ENCODE assay signal across 9 mouse cellular contexts in genomic region chr4:41654217-41654616, GRCm38 (mm10). TPM values are rescaled to one million over a fixed set of nuclear protein-coding genes. Genes with fewer than 3 reads are reported as not detected.
A peak's percentile ranks its signal among the peaks of the same experiment; 100 is the strongest.
DNase-seq lines count a peak whose midpoint lies in the region; ATAC-seq and TF ChIP-seq lines count a peak whose summit lies in the region.
"Had no signal": no experiment of that assay in that cellular context is flagged by ENCODE, and none has a peak within 500 bp of the region (broad histone marks: within the 10 kb centered on the region; RNA-seq: fewer than 3 reads in every experiment).

No protein-coding gene starts in this region.

- peaks cover 21% of the 10 kb centered on the region for H3K4me1 ChIP-seq in liver, embryonic 12.5 days
- peaks cover 26% of the 10 kb centered on the region for H3K4me1 ChIP-seq in forebrain, embryonic 12.5 days
- H3K4me1 ChIP-seq in liver, embryonic 14.5 days (replicated peaks; ENCODE audit: control insufficient read depth in 2 of 2, insufficient read depth in 2 of 2, low read length in 1 of 2) = peaks cover 0 to 3% of the 10 kb centered on the region in 2 experiments; a peak in 1 of 4 replicates
- H3K4me1 ChIP-seq in neural tube, embryonic 14.5 days (ENCODE audit: control insufficient read depth, insufficient read depth, low read length) = peaks cover 9% of the 10 kb centered on the region; the same call in 1 of the 2 replicates

- TF ChIP-seq POLR2A in brain, embryonic 14.5 days (IDR thresholded peaks at IDR 0.05; ENCODE audit: borderline replicate concordance, extremely low read depth, insufficient read depth, insufficient read length, poor library complexity, severe bottlenecking) = no peak

- H3K27ac ChIP-seq in liver, embryonic 12.5 days = no peak overlapping the region
- H3K27ac ChIP-seq in forebrain, embryonic 12.5 days = peak overlapping the region; percentile 44
- no peak overlapping the region for H3K27ac ChIP-seq in liver, embryonic 14.5 days
- H3K27ac ChIP-seq in neural tube, embryonic 14.5 days (ENCODE audit: low read depth, low read length) = no peak overlapping the region
- H3K27ac ChIP-seq: hindbrain, embryonic 15.5 days had no signal

- H3K27me3 ChIP-seq in liver, embryonic 12.5 days (replicated peaks) = peaks cover 39% of the 10 kb centered on the region
- peaks cover 9% of the 10 kb centered on the region; the same call in 1 of the 2 replicates for H3K27me3 ChIP-seq in forebrain, embryonic 12.5 days
- no peaks in the 10 kb centered on the region for H3K27me3 ChIP-seq in liver, embryonic 14.5 days (ENCODE audit: control insufficient read depth, insufficient read depth, low read length)
- no peaks in the 10 kb centered on the region for H3K27me3 ChIP-seq in neural tube, embryonic 14.5 days (ENCODE audit: control insufficient read depth, insufficient read depth, low read length)
- H3K27me3 ChIP-seq: hindbrain, embryonic 15.5 days had no signal

- no peaks in the 10 kb centered on the region for H3K9me3 ChIP-seq in liver, embryonic 12.5 days (replicated peaks)
- H3K9me3 ChIP-seq in forebrain, embryonic 12.5 days = no peaks in the 10 kb centered on the region
- H3K9me3 ChIP-seq in liver, embryonic 14.5 days (ENCODE audit: control insufficient read depth, low read length) = no peaks in the 10 kb centered on the region
- H3K9me3 ChIP-seq in neural tube, embryonic 14.5 days (ENCODE audit: control insufficient read depth, low read length) = no peaks in the 10 kb centered on the region
- H3K9me3 ChIP-seq: hindbrain, embryonic 15.5 days had no signal

- WGBS in liver, embryonic 12.5 days (ENCODE audit: insufficient replicate concordance) = 19% methylated on average over 7 of the region's 7 CpGs
- 12% methylated on average over 7 of the region's 7 CpGs for WGBS in forebrain, embryonic 12.5 days
- WGBS in liver, embryonic 14.5 days (ENCODE audit: insufficient replicate concordance) = 18% methylated on average over 7 of the region's 7 CpGs
- WGBS in neural tube, embryonic 14.5 days = 13% methylated on average over 7 of the region's 7 CpGs

- TF ChIP-seq CTCF in brain, embryonic 14.5 days (IDR thresholded peaks at IDR 0.05; ENCODE audit: borderline replicate concordance, extremely low read depth, insufficient read depth, insufficient read length) = peak; percentile 71
- peak; percentile 71 for TF ChIP-seq CTCF in liver, embryonic 14.5 days (IDR thresholded peaks at IDR 0.05; ENCODE audit: low read depth)

- TF ChIP-seq EP300 in liver, embryonic 14.5 days (IDR thresholded peaks at IDR 0.05; ENCODE audit: low read depth) = no peak

- H3K4me3 ChIP-seq in liver, embryonic 12.5 days = no peak overlapping the region
- no peak overlapping the region for H3K4me3 ChIP-seq in forebrain, embryonic 12.5 days (replicated peaks)
- H3K4me3 ChIP-seq in liver, embryonic 14.5 days (ENCODE audit: insufficient read depth in 1 of 2, low read depth in 2 of 2, low read length in 2 of 2) = no peak overlapping the region
- H3K4me3 ChIP-seq in neural tube, embryonic 14.5 days (ENCODE audit: low read depth, low read length) = no peak overlapping the region
- H3K4me3 ChIP-seq: hindbrain, embryonic 15.5 days had no signal

- H3K9ac ChIP-seq in liver, embryonic 12.5 days = no peak overlapping the region
- no peak overlapping the region for H3K9ac ChIP-seq in forebrain, embryonic 12.5 days
- no peak overlapping the region for H3K9ac ChIP-seq in liver, embryonic 14.5 days (replicated peaks)
- H3K9ac ChIP-seq in neural tube, embryonic 14.5 days (replicated peaks; ENCODE audit: low read depth, low read length) = no peak overlapping the region
- H3K9ac ChIP-seq: hindbrain, embryonic 15.5 days had no signal

- ATAC-seq in liver, embryonic 12.5 days = no peak
- peak; percentile 18; the same call in 1 of the 2 replicates for ATAC-seq in forebrain, embryonic 12.5 days (ENCODE audit: low FRiP score)
- no peak for ATAC-seq in liver, embryonic 14.5 days (ENCODE audit: insufficient read depth)
- peak; percentile 29; the same call in 1 of the 2 replicates for ATAC-seq in neural tube, embryonic 14.5 days (ENCODE audit: low read depth)

- H3K4me2 ChIP-seq in liver, embryonic 12.5 days = no peak overlapping the region
- H3K4me2 ChIP-seq in forebrain, embryonic 12.5 days = no peak overlapping the region
- H3K4me2 ChIP-seq in liver, embryonic 14.5 days (ENCODE audit: low read depth) = no peak overlapping the region
- no peak overlapping the region for H3K4me2 ChIP-seq in neural tube, embryonic 14.5 days (ENCODE audit: low read depth, low read length)
- H3K4me2 ChIP-seq: hindbrain, embryonic 15.5 days had no signal

- no peaks in the 10 kb centered on the region for H3K36me3 ChIP-seq in liver, embryonic 12.5 days
- peaks cover 23% of the 10 kb centered on the region for H3K36me3 ChIP-seq in forebrain, embryonic 12.5 days (replicated peaks)
- H3K36me3 ChIP-seq in liver, embryonic 14.5 days (replicated peaks; ENCODE audit: control insufficient read depth, insufficient read depth, low read depth) = no peaks in the 10 kb centered on the region
- 0 out of 2 replicates have a peak, but pooled peaks cover 3% of the 10 kb centered on the region for H3K36me3 ChIP-seq in neural tube, embryonic 14.5 days (ENCODE audit: control insufficient read depth, insufficient read depth, low read length)
- H3K36me3 ChIP-seq: hindbrain, embryonic 15.5 days had no signal

- peak; percentile 54 for DNase-seq in liver
- peak; percentile 74 for DNase-seq in brain, embryonic 14.5 days (ENCODE audit: low read depth)
- peak; percentile 55 for DNase-seq in kidney, adult 11 months
- no peak for DNase-seq in liver, embryonic 14.5 days (ENCODE audit: low read depth in 3 of 3, low spot score in 3 of 3)
- no peak for DNase-seq in spleen, postnatal 36 days (ENCODE audit: low spot score in 2 of 2)

RNA-seq across cellular contexts. Expression of gene Enho, which starts 14.1 kb away (rescaled TPM):
- polyA plus RNA-seq in liver, embryonic 12.5 days (2016; fragmentation: Nextera tagmentation; extraction: Ambion mirVana) = 1.1 and 1.5 TPM in 2 replicates
- 124 and 147 TPM in 2 replicates for polyA plus RNA-seq in brain, embryonic 14.5 days (2012; rRNA removed)
- polyA plus RNA-seq in forebrain, embryonic 12.5 days (2016; fragmentation: Nextera tagmentation; extraction: Ambion mirVana) = 43.2 and 44.7 TPM in 2 replicates
- polyA plus RNA-seq in liver, embryonic 14.5 days (2012; rRNA removed) = 1.2 and 1.5 TPM in 2 replicates
- 1.7 and 1.8 TPM in 2 replicates for polyA plus RNA-seq in liver, embryonic 14.5 days (2014; fragmentation: Nextera tagmentation; extraction: Ambion mirVana)
- polyA plus RNA-seq in neural tube, embryonic 14.5 days (2014; fragmentation: Nextera tagmentation; extraction: Ambion mirVana) = 109 and 134 TPM in 2 replicates

RNA-seq across cellular contexts. Expression of gene Cntfr, which starts 42.7 kb away (rescaled TPM):
- polyA plus RNA-seq in liver, embryonic 12.5 days (2016; fragmentation: Nextera tagmentation; extraction: Ambion mirVana) = 1.4 and 1.7 TPM in 2 replicates
- 62.2 and 109 TPM in 2 replicates for polyA plus RNA-seq in brain, embryonic 14.5 days (2012; rRNA removed)
- 21.9 and 28.3 TPM in 2 replicates for polyA plus RNA-seq in forebrain, embryonic 12.5 days (2016; fragmentation: Nextera tagmentation; extraction: Ambion mirVana)
- 0.75 and 0.88 TPM in 2 replicates for polyA plus RNA-seq in liver, embryonic 14.5 days (2012; rRNA removed)
- 0.17 and 0.32 TPM in 2 replicates for polyA plus RNA-seq in liver, embryonic 14.5 days (2014; fragmentation: Nextera tagmentation; extraction: Ambion mirVana)
- polyA plus RNA-seq in neural tube, embryonic 14.5 days (2014; fragmentation: Nextera tagmentation; extraction: Ambion mirVana) = 15.6 and 19.9 TPM in 2 replicates

RNA-seq across cellular contexts. Expression of gene Il11ra1, which starts 45.6 kb away (rescaled TPM):
- 39.7 and 43.0 TPM in 2 replicates for polyA plus RNA-seq in liver, embryonic 12.5 days (2016; fragmentation: Nextera tagmentation; extraction: Ambion mirVana)
- 31.3 and 32.5 TPM in 2 replicates for polyA plus RNA-seq in brain, embryonic 14.5 days (2012; rRNA removed)
- 56.6 and 62.1 TPM in 2 replicates for polyA plus RNA-seq in forebrain, embryonic 12.5 days (2016; fragmentation: Nextera tagmentation; extraction: Ambion mirVana)
- 11.2 and 13.9 TPM in 2 replicates for polyA plus RNA-seq in liver, embryonic 14.5 days (2012; rRNA removed)
- 23.8 and 27.1 TPM in 2 replicates for polyA plus RNA-seq in liver, embryonic 14.5 days (2014; fragmentation: Nextera tagmentation; extraction: Ambion mirVana)
- 26.2 and 47.2 TPM in 2 replicates for polyA plus RNA-seq in neural tube, embryonic 14.5 days (2014; fragmentation: Nextera tagmentation; extraction: Ambion mirVana)

RNA-seq across cellular contexts. Expression of gene Rpp25l, which starts 59.1 kb away (rescaled TPM):
- polyA plus RNA-seq in liver, embryonic 12.5 days (2016; fragmentation: Nextera tagmentation; extraction: Ambion mirVana) = 39.1 and 44.9 TPM in 2 replicates
- polyA plus RNA-seq in brain, embryonic 14.5 days (2012; rRNA removed) = 53.9 and 79.7 TPM in 2 replicates
- polyA plus RNA-seq in forebrain, embryonic 12.5 days (2016; fragmentation: Nextera tagmentation; extraction: Ambion mirVana) = 77.0 and 79.1 TPM in 2 replicates
- 24.0 and 25.0 TPM in 2 replicates for polyA plus RNA-seq in liver, embryonic 14.5 days (2012; rRNA removed)
- polyA plus RNA-seq in liver, embryonic 14.5 days (2014; fragmentation: Nextera tagmentation; extraction: Ambion mirVana) = 31.4 and 38.2 TPM in 2 replicates
- 61.3 and 65.5 TPM in 2 replicates for polyA plus RNA-seq in neural tube, embryonic 14.5 days (2014; fragmentation: Nextera tagmentation; extraction: Ambion mirVana)

Comparison
In these comparisons a context has a peak if more than half of its experiments do, and no peak if none do; other contexts are left out.
1. DNase-seq: peak in liver (single experiment), brain, embryonic 14.5 days (single experiment) and kidney, adult 11 months (single experiment); none in liver, embryonic 14.5 days (0 of 3) and spleen, postnatal 36 days (0 of 2).
2. ATAC-seq: peak in forebrain, embryonic 12.5 days (single experiment) and neural tube, embryonic 14.5 days (single experiment); none in liver, embryonic 12.5 days (single experiment) and liver, embryonic 14.5 days (single experiment).
3. RNA of gene Enho, which starts 14.1 kb away (polyA plus RNA-seq): 109 to 134 TPM in neural tube, embryonic 14.5 days, 124 to 147 TPM in brain, embryonic 14.5 days and 43.2 to 44.7 TPM in forebrain, embryonic 12.5 days; 1.2 to 1.8 TPM in liver, embryonic 14.5 days and 1.1 to 1.5 TPM in liver, embryonic 12.5 days; every median in the first group is over 10 times any median in the second.